Mouse (Mus musculus) myocyte (in vitro differentiated cells): Measurements from ENCODE around the gene Camkk2.

ENCODE experiments used
- CEBPB ChIP-seq: IDR thresholded peaks from 2 replicates; pipeline ENCODE4 v1.6.1; 2011; ENCODE audit warnings: mild to moderate bottlenecking, moderate library complexity; ENCODE audit not compliant: poor library complexity, insufficient read depth, severe bottlenecking
- MAX ChIP-seq: IDR thresholded peaks from one replicate; pipeline ENCODE4 v1.6.1; 2011; ENCODE audit warnings: low read depth, mild to moderate bottlenecking, control low read depth
- MYOG ChIP-seq, 3 experiments: IDR thresholded peaks; one replicate each; pipeline ENCODE4 v1.6.1; 2011; ENCODE audit warnings: control low read depth in 2 of 3, low read depth in 2 of 3, mild to moderate bottlenecking in 2 of 3; ENCODE audit not compliant: insufficient read length in 2 of 3, control insufficient read depth in 1 of 3, insufficient read depth in 1 of 3
- POLR2A ChIP-seq: IDR thresholded peaks from one replicate; pipeline ENCODE4 v1.6.1; 2011; ENCODE audit warnings: low read depth, mild to moderate bottlenecking, control low read depth, moderate library complexity; ENCODE audit not compliant: insufficient read length
- TCF12 ChIP-seq: IDR thresholded peaks from one replicate; pipeline ENCODE4 v1.6.1; 2011; ENCODE audit warnings: mild to moderate bottlenecking, control low read depth; ENCODE audit not compliant: poor library complexity, insufficient read depth, severe bottlenecking

DNA sequence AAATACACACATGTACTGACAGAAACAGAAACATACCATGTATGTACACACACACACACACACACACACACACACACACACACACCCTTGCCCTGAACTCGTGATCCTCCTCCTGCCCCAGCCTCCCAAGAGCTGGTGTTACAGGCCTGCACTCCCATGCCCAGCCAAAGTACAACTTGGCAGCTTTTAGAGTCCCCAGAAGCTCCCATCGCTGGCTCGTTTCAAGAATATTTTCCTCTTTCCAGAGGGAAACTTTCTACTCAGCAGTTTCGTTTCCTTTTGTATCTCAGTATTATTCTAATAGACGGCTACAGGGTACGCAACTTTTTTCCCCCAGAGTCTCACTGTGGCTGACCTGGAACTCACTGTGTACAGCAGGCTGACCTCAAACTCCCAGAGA is 77.1 kb downstream of the Camkk2 start:
- no peak for TF ChIP-seq TCF12
- TF ChIP-seq POLR2A, result no peak
- TF ChIP-seq MYOG (IDR thresholded peaks at IDR 0.05; ENCODE audit: control insufficient read depth in 1 of 3, insufficient read depth in 1 of 3, insufficient read length in 2 of 3, low read depth in 2 of 3), result no peak
- TF ChIP-seq MAX, result no peak
- TF ChIP-seq CEBPB, result no peak
